Mouse (Mus musculus) myocyte (in vitro differentiated cells): ENCODE measurements around the gene 4930503B20Rik. TPM values are rescaled to one million over a fixed set of nuclear protein-coding genes. Genes with fewer than 3 reads are reported as not detected.

Experiments used
- H3K27me3 ChIP-seq: one replicate; pipeline ENCODE4 v1.6.1; 2011; ENCODE audit not compliant: control insufficient read depth, insufficient read depth, insufficient read length
- H3K36me3 ChIP-seq: one replicate; pipeline ENCODE4 v1.6.1; 2011; ENCODE audit not compliant: control insufficient read depth, insufficient read depth
- H3K4me2 ChIP-seq: one replicate; pipeline ENCODE4 v1.6.1; 2011; ENCODE audit warnings: low read depth, control low read depth
- H3K4me3 ChIP-seq: one replicate; pipeline ENCODE4 v1.5.1; 2011; ENCODE audit warnings: mild to moderate bottlenecking, control low read depth, moderate library complexity
- H3K79me2 ChIP-seq: one replicate; pipeline ENCODE4 v1.6.1; 2011; ENCODE audit not compliant: control insufficient read depth, insufficient read depth
- H3ac ChIP-seq: one replicate; pipeline ENCODE4 v1.6.1; 2011; ENCODE audit not compliant: control insufficient read depth, insufficient read length
- CEBPB ChIP-seq: IDR thresholded peaks from 2 replicates; pipeline ENCODE4 v1.6.1; 2011; ENCODE audit warnings: mild to moderate bottlenecking, moderate library complexity; ENCODE audit not compliant: poor library complexity, insufficient read depth, severe bottlenecking
- E2F4 ChIP-seq: IDR thresholded peaks from one replicate; pipeline ENCODE4 v1.6.1; 2011; ENCODE audit warnings: mild to moderate bottlenecking, control low read depth, moderate library complexity; ENCODE audit not compliant: insufficient read depth
- MAX ChIP-seq: IDR thresholded peaks from one replicate; pipeline ENCODE4 v1.6.1; 2011; ENCODE audit warnings: low read depth, mild to moderate bottlenecking, control low read depth
- MYOD1 ChIP-seq, 3 experiments: IDR thresholded peaks; one replicate each; pipeline ENCODE4 v1.6.1; 2011; ENCODE audit warnings: control low read depth in 2 of 3, low read depth in 2 of 3, mild to moderate bottlenecking in 2 of 3, moderate library complexity in 1 of 3; ENCODE audit not compliant: insufficient read length in 2 of 3, control insufficient read depth in 1 of 3
- MYOG ChIP-seq, 3 experiments: IDR thresholded peaks; one replicate each; pipeline ENCODE4 v1.6.1; 2011; ENCODE audit warnings: control low read depth in 2 of 3, low read depth in 2 of 3, mild to moderate bottlenecking in 2 of 3; ENCODE audit not compliant: insufficient read length in 2 of 3, control insufficient read depth in 1 of 3, insufficient read depth in 1 of 3
- POLR2A ChIP-seq: IDR thresholded peaks from one replicate; pipeline ENCODE4 v1.6.1; 2011; ENCODE audit warnings: low read depth, mild to moderate bottlenecking, control low read depth, moderate library complexity; ENCODE audit not compliant: insufficient read length
- POLR2AphosphoS2 ChIP-seq: IDR thresholded peaks from one replicate; pipeline ENCODE4 v1.6.1; 2011; ENCODE audit warnings: low read depth, control low read depth; ENCODE audit not compliant: insufficient read length
- REST ChIP-seq: IDR thresholded peaks from one replicate; pipeline ENCODE4 v1.6.1; 2011; ENCODE audit warnings: mild to moderate bottlenecking, control low read depth, moderate library complexity; ENCODE audit not compliant: insufficient read depth, insufficient read length
- SRF ChIP-seq: IDR thresholded peaks from one replicate; pipeline ENCODE4 v1.6.1; 2011; ENCODE audit warnings: low read depth; ENCODE audit not compliant: control insufficient read depth, insufficient read length
- TCF12 ChIP-seq: IDR thresholded peaks from one replicate; pipeline ENCODE4 v1.6.1; 2011; ENCODE audit warnings: mild to moderate bottlenecking, control low read depth; ENCODE audit not compliant: poor library complexity, insufficient read depth, severe bottlenecking
- TCF3 ChIP-seq: IDR thresholded peaks from one replicate; pipeline ENCODE4 v1.6.1; 2011; ENCODE audit warnings: low read depth, control low read depth; ENCODE audit not compliant: insufficient read length
- USF1 ChIP-seq: IDR thresholded peaks from one replicate; pipeline ENCODE4 v1.6.1; 2011; ENCODE audit warnings: low read depth, mild to moderate bottlenecking, control low read depth, moderate library complexity
- polyA plus RNA-seq: library from polyadenylated mRNA; unstranded; fragments of >200 nt; fragmentation: generic; extraction: Trizol; gene quantifications from one replicate; pipeline ENCODE4 v1.2.1, GENCODE M21; 2012; ENCODE audit warnings: missing spikeins

4930503B20Rik gene
- polyA plus RNA-seq, 1 experiment: not detected

GRCm38 (mm10) chr3:146641818-146642427, 9.2 kb downstream of the 4930503B20Rik start:
- TF ChIP-seq TCF3 (no peak), MAX (no peak), TCF12 (no peak), SRF (no peak), MYOG (IDR thresholded peaks at IDR 0.05; ENCODE audit: control insufficient read depth in 1 of 3, insufficient read depth in 1 of 3, insufficient read length in 2 of 3, low read depth in 2 of 3) (no peak), REST (no peak), MYOD1 (IDR thresholded peaks at IDR 0.05; ENCODE audit: control insufficient read depth in 1 of 3, insufficient read length in 2 of 3, low read depth in 2 of 3) (no peak), USF1 (no peak)
- Histone ChIP-seq H3K27me3 (no peaks in the 10 kb centered on the region), H3ac (no peak overlapping the region)

DNA sequence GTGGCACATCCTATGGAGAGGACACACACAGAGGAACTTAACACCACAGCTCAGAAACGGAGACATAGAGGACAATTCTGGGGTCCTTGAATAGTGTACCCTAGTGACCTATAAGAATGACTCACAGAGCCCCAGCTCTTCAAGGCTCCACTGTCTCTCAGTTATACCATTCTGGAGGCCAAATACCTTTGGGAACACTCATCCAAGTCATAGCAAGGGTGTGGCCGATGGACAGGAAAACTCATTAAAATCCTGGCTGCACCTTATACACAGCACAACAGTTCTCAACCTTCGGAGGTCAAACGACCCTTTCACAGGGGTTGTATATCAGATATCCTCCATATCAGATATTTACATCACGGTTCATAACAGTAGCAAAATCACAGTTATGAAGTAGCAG, 18.6 kb downstream of the 4930503B20Rik start:
- Histone ChIP-seq H3K4me2 (no peak overlapping the region), H3K36me3 (no peaks in the 10 kb centered on the region), H3ac (no peak overlapping the region), H3K4me3 (no peak overlapping the region), H3K27me3 (no peaks in the 10 kb centered on the region), H3K79me2 (no peaks in the 10 kb centered on the region)
- TF ChIP-seq USF1 (no peak), E2F4 (no peak), POLR2AphosphoS2 (no peak), CEBPB (no peak), MYOD1 (IDR thresholded peaks at IDR 0.05; ENCODE audit: control insufficient read depth in 1 of 3, insufficient read length in 2 of 3, low read depth in 2 of 3) (no peak), REST (no peak), TCF12 (no peak), MAX (no peak), MYOG (IDR thresholded peaks at IDR 0.05; ENCODE audit: control insufficient read depth in 1 of 3, insufficient read depth in 1 of 3, insufficient read length in 2 of 3, low read depth in 2 of 3) (no peak), TCF3 (no peak), POLR2A (no peak), SRF (no peak)

More at GRCm38 (mm10) chr3:146641818-146642427, 9.2 kb downstream of the 4930503B20Rik start:
- H3K79me2 ChIP-seq: no peaks in the 10 kb centered on the region
- no peak overlapping the region for H3K4me3 ChIP-seq
- H3K4me2 ChIP-seq: no peak overlapping the region
- H3K36me3 ChIP-seq: no peaks in the 10 kb centered on the region

GRCm38 (mm10) chr3:146628227-146628982, 22.7 kb downstream of the 4930503B20Rik start:
- Histone ChIP-seq H3K4me3 (no peak overlapping the region), H3ac (no peak overlapping the region), H3K79me2 (no peaks in the 10 kb centered on the region), H3K4me2 (no peak overlapping the region), H3K27me3 (no peaks in the 10 kb centered on the region), H3K36me3 (no peaks in the 10 kb centered on the region)
- no peak for TF ChIP-seq MYOG (IDR thresholded peaks at IDR 0.05; ENCODE audit: control insufficient read depth in 1 of 3, insufficient read depth in 1 of 3, insufficient read length in 2 of 3, low read depth in 2 of 3)
- TF ChIP-seq E2F4: no peak
- TF ChIP-seq MAX: no peak
- no peak for TF ChIP-seq TCF3
- no peak for TF ChIP-seq CEBPB
- no peak for TF ChIP-seq USF1
- TF ChIP-seq TCF12: no peak
- no peak for TF ChIP-seq MYOD1 (IDR thresholded peaks at IDR 0.05; ENCODE audit: control insufficient read depth in 1 of 3, insufficient read length in 2 of 3, low read depth in 2 of 3)
- TF ChIP-seq SRF: no peak
- TF ChIP-seq POLR2AphosphoS2: no peak
- TF ChIP-seq POLR2A: no peak
- no peak for TF ChIP-seq REST

DNA sequence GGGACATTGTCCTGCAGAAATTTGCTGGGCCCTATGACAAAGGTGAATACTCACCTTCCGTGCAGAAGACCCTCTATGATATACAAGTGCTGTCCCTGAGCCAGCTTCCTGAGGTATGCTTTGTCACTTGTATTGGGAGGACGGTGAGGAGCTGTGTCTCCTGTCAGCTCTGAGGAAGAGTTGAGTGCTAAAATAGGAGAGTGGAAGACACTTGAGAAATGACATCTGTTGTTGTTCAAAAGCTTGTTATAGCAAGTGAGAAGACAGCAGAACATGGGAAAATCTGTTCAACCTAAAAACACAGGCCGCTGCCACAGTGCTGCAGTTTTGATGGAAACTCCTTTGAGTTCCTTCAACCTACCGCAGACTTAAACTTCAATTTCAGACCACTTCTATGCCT, 25.4 kb downstream of the 4930503B20Rik start:
- TF ChIP-seq MYOG (IDR thresholded peaks at IDR 0.05; ENCODE audit: control insufficient read depth in 1 of 3, insufficient read depth in 1 of 3, insufficient read length in 2 of 3, low read depth in 2 of 3) (no peak), TCF3 (no peak), E2F4 (no peak), SRF (no peak), REST (no peak), USF1 (no peak), MAX (no peak), TCF12 (no peak), MYOD1 (IDR thresholded peaks at IDR 0.05; ENCODE audit: control insufficient read depth in 1 of 3, insufficient read length in 2 of 3, low read depth in 2 of 3) (no peak), POLR2A (no peak), CEBPB (no peak), POLR2AphosphoS2 (no peak)

GRCm38 (mm10) chr3:146621966-146622365, 29.2 kb downstream of the 4930503B20Rik start:
- Histone ChIP-seq H3K36me3 (no peaks in the 10 kb centered on the region), H3K4me2 (no peak overlapping the region), H3K79me2 (no peaks in the 10 kb centered on the region), H3K27me3 (no peaks in the 10 kb centered on the region), H3K4me3 (no peak overlapping the region), H3ac (no peak overlapping the region)
- TF ChIP-seq MAX: no peak

More for the DNA sequence above, 25.4 kb downstream of the 4930503B20Rik start:
- no peaks in the 10 kb centered on the region for H3K36me3 ChIP-seq
- H3K4me3 ChIP-seq: no peak overlapping the region
- no peak overlapping the region for H3ac ChIP-seq
- no peaks in the 10 kb centered on the region for H3K27me3 ChIP-seq
- no peaks in the 10 kb centered on the region for H3K79me2 ChIP-seq
- H3K4me2 ChIP-seq: no peak overlapping the region
